Mouse (Mus musculus): ENCODE measurements around the gene Mis18a.
A peak's percentile ranks its signal among the peaks of the same experiment; 100 is the strongest.

Gene Mis18a

DNA sequence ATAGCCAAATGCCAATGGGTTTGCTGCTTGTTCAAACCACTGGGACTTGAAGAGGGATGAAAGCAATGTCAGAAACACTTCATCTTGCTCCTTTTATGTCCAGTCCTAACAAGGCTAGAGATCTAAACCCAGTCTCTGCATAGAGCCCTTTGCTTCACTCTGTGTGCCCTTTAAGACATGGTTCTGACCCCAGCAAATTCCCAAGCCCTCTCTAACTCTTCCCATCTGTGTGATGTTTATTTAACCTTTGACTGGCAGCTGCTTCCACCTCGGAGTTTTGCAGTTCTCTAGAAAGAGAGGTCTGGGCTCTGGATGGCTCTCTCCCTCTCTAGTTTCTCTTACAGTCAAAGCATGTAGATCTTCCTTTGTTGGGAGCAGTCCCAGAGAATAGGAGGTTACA lies 23.6 kb downstream of the Mis18a start:
- DNase-seq = no peak

DNA sequence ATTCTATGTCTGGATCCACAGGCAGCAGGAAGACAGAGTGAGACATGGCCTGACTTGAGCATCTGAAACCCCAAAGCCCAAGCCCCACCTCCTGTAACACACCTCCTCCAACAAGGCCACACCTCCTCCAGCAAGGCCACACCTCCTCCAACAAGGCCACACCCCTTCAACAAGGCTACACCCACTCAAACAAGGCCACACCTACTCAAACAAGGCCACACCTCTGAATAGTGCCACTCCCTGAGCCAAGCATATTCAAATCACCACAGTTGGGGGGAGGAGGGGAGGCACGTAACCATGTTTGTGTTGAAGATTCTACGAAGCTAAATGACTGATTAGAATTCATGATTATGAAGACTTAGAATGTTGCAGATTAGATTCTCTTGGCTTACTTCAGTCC lies 25.7 kb downstream of the Mis18a start:
- no peak for DNase-seq

DNA sequence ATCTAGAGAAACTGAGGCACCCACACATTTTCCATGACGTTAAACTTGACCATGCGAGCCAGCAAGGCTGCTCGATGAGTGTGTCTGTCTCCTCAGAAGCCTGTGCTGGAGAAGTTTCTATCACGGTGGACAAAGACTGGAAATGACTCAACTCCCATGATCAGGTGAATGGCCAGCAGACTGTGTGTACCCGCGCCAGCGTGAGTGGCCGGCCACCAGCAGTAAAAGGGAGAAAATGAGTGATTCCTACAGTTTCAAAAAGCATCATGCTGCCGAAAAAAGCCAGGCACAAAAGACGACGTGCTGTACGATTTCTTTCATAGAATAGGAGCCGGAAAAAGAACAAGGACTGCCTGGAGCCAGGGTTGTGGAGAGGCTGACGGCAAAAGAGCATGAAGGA lies 27.8 kb downstream of the Mis18a start:
- DNase-seq = no peak

DNA sequence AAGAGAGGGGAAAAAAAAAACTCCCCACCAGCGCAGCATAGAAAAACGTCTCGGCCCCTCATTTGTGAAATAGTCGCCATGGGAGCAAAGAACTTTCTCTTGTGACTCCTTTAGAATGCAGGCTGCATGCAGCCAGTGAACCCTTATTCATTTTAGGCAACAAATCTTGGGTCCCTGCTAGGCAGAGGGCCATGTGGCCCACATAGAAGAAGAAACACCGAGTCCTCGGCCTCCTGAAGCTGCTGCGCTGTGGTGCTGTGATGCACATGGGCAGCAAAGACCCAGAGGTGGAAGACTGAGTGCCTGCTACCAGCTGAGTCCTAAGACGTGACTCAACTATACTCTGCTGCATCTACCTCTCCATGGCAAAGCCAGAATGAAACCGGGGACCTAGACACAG lies 30.9 kb downstream of the Mis18a start:
- DNase-seq = no peak

DNA sequence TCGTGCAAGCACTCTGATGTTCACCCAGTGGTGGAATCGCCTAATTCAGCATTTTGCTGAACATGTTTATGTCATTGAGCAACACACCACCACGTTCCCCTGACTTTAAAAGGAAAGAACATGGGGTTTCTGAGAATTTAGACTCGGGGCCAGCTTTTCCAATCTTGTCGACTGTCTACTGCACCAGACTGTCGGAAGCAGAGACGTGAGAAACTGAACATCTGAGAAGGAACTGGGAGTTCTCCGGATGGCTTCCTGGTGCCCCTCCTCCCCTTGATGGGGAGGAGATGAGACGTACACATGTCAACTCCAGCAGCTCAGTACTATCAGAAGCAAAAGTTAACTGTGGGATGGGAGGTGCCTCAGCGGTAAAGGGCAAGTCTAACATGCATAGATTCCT lies 32.1 kb downstream of the Mis18a start:
- DNase-seq = no peak

DNA sequence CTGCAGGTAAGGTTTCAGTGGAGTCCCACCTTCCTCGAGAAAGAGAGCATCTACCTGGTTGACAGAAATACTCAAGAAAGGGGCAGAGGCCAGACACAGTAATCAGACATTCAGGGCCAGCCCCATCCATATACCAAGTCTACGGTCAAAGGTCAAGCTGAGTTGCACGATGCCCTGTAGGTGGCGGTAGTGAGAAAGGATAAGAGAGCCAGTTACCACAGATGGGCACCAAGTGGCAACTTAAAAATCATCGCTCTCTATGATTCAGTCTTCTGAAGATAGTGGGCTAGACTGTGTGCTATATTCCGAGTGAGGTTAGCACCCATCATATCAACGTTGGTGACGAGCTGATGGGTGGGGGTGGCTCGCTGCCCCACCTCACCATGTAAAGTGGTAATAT lies 32.5 kb downstream of the Mis18a start:
- DNase-seq = no peak

DNA sequence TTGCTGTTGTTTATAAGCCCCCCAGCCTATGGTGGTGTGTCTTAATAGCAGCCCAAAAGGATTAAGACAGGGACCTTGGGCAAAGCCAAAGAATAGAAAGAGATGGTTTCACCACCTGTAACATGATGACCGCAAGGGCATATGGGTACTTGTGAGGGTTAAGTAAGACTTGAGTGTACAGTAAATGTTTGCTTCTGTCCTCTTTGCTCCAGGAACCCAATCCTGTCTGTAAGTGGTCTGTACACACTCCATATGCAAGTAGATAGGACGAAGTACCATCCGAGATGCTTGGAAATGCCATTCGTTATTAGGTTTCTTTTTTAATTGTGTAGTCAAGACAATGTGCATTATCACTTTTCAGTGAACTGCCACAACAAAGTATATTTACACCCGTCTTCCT lies 33.6 kb downstream of the Mis18a start:
- no peak for DNase-seq

DNA sequence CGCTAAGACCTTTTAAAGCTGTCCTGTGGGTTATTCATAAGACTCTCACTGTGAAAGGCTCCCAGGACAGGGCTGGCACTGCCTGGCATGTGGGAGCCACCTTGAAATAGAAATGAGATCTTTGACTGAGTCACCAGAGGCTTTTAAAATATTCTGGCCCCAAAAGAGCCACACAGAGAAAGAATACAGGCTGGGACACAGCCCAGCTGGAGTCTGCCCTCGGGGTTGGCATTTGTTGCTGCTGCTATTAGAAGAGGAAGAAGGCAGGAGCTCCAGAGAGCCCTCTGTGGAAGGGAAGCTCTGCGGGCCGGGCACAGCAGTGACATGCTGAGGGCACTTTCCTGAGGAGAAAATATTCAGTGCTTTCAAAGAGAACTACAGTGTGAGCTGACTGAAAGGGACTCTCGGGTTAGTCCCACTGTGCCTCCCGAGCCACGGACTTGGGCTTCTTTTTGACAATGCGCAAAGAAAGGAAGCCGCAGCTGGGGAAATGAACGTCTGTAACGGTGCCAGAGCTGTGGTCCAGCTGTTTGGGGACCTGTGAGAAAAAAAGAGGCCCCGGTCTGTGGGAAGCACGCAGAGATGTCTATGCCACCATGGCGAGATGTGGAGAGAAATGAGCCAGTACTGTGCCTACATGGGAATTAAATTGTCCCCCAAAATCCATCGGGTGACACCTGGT lies 34.4 kb downstream of the Mis18a start:
- no peak for DNase-seq

DNA sequence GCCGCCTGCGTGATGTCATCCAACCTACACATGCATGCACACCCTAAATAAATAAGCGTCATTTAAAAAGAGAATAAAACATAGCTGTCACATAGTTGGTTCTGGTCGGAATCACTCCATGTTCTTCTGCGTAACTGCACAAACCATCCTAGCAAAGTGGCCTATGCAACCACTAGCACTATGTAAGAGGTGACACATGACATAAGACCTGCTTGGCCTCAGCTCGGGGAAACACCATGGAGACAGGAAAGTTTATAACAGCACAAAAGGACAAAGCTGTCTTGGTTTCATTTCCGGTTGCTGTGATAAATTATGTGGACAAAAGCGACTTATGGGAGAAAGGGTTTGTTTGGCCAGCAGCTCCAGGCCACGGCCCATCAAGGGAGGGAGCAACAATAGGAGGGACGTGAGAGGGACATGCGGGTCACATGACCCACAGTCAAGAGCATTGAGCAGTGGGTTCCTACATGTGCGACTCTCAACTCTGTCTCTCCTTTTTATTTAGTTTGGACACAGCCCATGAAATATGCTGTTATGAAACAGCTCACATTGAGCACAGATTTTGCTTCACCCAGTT lies 39.4 kb downstream of the Mis18a start:
- no peak for DNase-seq

DNA sequence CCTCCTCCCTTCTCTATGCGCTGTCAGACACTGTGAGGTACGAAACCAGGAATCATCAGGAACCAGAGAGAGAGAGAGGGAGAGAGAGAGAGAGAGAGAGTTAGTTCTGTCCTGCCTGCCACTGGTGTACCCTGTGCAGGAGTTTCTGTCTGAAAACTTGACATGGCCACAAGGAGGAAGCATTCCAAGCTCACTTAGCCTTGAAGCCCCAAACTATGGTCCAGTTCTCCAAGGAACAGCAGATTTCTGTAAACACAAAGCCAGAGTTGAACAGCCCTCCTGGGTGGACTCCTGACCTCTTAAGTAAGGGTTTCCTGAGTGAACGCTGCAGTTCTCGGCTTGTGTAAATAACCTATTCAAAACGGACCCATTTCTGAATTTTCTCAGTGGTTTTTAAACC lies 40.2 kb downstream of the Mis18a start:
- no peak for DNase-seq

DNA sequence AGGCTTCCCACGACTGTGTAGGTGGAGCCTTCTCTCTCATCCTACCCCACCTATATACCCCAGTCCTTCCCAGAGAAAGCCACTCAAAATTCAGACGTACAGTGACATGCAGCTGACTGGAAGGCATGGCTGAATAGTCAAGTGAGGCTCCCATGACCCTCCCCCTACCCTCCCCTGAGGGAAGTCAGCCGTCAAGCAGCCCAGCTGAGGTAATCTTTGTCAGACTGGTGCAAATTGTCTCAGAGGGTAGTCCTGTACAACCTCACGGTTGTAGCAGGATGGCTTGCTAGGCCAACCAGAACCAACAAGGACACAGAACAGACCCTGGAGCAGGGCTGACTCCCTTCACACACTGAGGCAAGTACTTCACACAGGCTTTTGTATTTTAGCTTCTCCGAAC lies 43.1 kb downstream of the Mis18a start:
- no peak for DNase-seq

DNA sequence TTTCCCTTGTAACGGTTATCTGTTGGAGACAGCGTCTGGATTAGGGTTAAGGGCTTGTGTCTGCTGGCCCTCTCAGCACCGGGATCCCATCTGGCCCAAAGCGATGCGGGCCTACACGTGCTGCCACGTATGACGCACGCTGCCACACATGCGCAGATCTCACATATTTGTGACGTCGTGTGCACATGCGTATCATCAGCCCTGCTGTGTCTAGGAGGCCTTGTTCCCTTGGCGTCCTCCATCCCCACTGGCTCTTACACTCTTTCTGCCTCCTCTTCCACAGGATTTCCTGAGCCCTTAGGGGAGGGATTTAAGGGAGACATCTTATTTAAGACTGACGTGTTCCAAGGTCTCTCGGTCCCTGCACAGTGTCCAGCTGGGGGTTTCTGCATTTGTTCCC lies 47.2 kb downstream of the Mis18a start:
- DNase-seq = no peak

DNA sequence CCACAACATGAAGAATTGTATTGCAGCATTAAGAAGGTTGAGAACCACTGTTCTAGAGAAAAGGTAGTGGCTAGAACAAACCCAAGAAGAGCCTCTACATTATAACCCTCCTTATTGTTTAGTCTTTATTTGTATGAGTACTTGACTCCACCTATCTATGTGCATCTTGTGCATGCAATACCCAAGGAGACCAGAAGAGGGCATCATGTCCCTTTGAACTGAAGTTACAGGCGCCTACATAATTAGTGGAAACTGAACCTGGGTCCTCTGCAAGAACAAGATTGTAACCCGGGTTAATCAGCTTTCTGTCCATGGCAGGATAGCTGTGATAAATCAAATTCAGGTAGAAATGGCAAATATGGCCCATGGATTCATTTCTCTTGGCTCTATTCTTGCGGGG lies 48.4 kb downstream of the Mis18a start:
- DNase-seq = no peak

DNA sequence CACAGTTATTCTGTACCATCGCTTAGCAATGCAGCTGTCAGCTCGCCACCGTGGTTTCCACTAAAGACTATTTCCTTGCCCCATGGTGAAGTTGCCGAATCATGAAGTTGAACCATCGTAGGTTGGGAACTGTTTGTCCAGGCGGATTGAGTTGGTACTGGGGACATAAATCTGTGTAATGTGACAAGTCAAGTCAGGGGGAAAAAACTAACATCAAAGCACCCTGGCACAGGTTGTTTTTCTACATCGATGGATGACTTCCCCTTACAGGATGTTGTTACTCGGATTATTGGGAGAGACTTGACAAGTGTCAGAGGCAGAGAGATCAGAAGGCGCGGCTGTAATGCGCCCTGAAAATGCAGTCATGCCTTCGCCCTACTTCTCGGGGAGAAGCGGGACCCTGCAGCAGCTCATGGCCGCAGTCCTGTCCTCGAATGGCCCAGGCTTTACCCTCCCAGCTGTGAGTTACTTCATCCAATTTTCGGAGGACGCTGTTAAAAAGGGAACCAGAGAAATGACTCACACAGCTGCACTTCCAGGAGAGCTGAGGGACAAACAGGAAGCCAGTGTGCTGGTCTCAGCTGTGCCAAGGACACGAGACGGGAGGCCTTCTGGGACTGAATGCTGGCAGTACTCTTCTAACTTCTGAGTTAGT lies 50.2 kb downstream of the Mis18a start:
- peak; percentile 30 for DNase-seq

DNA sequence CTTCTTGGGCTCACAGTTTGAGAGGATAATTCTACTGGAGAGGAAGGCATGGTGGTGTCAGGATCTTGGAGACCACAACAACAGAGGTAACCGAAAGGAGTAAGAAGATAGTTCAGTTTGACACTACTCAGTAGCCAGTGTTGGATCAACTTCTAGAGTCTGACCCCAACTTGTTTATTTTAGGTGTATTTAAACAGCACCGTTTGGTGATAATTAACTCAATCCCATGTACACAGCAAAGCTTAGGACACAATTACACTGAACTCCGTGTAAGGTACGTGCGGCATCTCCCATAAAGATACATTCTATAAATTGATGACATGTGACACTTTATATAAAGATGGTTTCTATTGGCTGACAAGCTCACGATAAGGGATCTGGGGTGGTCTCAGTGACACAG lies 52.6 kb downstream of the Mis18a start:
- no peak for DNase-seq

DNA sequence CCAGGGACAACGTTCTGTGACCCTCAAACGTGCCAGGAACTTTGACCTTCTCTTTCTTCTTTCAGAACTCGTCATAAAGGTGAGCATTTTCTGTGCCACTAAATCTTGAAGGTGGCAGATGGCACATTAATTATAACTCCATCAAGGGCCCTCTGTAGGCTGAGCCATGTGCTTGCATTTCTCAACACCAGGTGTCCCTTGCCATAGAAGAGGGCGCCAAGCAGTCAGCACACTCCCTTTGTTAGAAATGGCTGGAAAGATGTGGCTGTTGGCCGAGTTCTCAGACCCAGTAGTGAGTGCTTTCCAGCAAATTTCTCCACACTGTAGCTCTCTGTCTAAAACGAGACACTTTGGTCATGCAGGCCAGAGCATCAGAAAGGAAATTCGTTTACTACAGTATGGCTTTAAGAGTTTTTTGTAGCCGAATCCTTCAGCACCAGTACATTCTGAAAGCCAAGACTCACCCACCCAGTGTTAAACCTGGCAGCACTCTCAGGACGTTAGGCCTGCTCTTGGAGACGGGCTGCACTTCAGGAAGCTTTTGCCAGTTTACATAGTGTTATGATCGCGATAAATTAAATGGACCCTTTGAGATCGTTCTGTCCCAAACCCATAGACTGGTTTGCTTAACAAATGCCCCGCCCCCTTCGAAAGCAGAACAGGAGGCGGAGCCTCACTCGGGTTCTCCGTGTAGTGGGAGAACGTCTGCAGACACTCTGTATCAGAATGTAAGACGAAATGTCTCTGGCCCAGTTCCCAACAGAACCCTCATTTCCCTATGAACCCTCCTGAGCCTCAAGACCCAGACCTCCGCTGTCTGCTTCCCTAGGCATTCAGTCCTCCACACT lies 53.5 kb downstream of the Mis18a start:
- no peak for DNase-seq
